Mouse (Mus musculus): Measurements from ENCODE around the gene Gm20388.

The Gm20388 gene

DNA sequence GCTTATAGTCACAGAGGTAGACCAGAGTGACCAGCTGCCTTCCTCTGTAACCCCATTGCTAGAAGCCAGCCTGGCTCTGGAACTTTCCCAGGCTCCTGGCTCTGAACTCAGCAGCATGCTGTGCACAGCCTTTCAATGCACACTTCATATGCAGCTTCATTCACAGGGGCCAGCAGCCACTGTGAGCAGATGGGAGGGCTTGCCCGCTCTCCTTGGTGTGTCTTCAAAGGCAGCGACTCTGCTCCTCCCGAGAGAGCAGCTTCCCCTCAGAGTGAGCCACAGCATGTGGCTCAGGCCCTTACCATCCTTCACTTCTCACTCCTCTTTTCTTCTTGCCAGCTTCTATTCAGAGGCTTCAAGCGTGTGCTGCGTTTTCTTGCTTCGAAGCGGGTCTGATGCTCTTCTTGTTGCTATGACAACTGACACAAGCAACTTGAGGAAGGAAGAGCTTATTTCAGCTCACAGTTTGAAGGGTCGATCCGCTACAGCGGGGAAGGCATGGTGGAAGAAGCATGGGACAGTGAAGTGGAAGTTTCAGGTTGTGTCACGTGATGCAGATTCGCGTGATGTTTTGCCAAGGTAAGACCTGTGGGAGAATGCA, 4293.5 kb downstream of the Gm20388 start:
- no peak for DNase-seq (ENCODE audit: low spot score in 2 of 2)

DNA sequence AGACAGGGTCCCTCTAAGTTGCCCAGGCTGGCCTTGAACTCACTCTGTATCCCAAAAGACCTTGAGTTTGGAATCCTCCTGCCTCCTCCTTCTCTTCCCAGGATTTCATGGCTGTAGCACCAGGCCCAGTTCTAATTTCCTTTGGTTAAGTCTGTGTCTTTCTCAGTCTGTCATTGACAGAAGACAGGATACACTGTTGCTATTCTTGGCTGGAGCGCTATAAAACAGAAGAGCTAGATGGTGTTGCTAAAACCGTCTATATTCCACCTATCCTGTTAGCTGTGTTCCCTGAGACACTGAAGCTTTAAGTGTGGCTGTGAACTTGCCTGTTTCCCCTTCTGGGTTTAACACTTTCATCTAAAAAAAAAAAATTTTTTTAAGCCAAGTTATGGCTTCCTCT, 4301.5 kb downstream of the Gm20388 start:
- no peak for DNase-seq (ENCODE audit: low spot score in 2 of 2)

DNA sequence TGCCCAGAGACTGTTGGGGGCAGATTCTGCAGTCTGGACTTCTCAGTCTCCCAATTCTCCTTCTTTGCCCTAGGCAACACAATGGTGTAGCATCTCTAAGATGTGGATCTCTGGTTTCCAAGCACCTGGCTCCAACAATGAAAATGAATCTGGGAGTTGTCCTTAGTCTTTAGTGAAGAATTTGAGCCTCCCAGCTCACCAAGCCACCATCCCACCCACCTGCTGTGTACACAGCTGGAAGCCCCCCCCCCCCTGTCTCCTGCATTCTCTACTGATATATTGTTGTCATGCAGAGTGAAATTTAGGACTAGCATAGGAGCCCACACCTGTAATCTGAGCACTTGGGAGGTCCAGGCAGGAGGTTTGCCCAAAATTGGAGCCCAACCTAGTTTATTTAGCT, 4306.3 kb downstream of the Gm20388 start:
- DNase-seq (ENCODE audit: low spot score in 2 of 2), result no peak

DNA sequence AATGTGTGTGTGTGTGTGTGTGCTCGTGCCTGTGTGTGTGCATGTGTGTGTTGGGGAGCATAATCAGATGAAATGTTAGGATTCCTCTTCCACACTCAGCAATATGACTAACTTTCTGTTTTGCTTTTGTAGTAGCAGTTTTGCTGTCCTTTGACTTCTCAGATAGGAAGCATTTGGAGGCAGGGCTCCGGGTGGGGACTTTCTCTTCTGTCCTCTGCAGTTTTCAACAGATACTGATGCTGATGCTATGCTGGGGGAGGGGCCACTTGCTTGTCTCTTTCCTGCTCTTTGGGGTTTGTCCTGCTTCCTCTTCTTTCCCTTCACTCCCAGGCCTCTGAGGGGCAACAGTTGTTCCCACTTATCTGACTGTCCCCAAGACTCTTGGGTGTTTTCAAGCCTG, 4319.2 kb downstream of the Gm20388 start:
- no peak for DNase-seq (ENCODE audit: low spot score in 2 of 2)

DNA sequence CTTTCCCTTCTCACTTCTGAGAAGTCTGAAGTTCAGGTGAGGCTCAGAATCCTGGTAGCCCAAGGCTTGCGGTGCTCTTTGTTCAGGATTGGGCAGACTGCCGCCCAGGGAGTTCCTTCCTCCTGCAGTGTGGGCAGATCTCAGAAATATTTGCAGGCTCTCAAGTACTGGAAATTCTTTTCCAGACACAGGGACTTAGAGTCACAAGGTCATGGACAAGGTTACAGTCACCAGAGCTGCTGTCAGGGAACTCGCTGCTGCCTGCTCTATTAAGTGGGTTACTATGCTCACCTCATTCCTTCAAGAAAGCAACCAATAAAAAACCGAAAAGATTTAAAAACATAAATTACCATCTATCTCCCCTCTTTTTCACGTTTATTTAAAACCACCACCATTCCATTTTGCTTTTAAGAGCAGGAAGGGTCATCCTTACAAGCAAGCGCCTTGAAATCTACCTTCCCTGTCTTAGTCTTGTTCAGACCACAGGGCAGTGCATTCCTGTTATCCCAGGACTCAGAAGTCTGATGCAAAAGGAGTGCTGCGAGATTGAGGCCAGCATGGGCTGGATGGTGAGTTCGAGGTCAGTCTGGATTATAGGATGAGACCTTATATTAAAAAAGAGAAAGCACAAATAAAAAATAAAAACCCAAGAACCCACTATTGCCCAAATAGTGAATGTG, 4320.0 kb downstream of the Gm20388 start:
- no peak for DNase-seq (ENCODE audit: low spot score in 2 of 2)

DNA sequence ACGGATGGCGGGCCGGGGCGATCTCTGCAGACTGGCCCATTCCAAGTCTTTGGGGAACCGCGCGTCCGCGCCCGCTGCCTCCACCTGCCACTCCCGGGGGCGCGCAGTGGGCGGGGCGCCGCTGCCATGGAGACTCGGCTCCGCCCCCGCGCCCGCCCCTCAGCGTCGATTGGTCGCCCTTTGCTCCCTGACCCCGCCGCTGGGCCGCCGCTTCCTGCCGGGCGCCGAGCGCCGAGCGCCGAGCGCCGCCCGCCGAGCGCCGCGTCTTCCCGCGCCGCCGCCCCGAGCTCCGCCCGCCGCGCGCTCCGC, 4320.5 kb downstream of the Gm20388 start, which contains the start of gene Galnt2:
Gene Galnt2 (plus strand): TSS at position 216 of the 309 bp plus-strand sequence.
- DNase-seq (ENCODE audit: low spot score in 2 of 2), result peak; percentile 68 to 87

DNA sequence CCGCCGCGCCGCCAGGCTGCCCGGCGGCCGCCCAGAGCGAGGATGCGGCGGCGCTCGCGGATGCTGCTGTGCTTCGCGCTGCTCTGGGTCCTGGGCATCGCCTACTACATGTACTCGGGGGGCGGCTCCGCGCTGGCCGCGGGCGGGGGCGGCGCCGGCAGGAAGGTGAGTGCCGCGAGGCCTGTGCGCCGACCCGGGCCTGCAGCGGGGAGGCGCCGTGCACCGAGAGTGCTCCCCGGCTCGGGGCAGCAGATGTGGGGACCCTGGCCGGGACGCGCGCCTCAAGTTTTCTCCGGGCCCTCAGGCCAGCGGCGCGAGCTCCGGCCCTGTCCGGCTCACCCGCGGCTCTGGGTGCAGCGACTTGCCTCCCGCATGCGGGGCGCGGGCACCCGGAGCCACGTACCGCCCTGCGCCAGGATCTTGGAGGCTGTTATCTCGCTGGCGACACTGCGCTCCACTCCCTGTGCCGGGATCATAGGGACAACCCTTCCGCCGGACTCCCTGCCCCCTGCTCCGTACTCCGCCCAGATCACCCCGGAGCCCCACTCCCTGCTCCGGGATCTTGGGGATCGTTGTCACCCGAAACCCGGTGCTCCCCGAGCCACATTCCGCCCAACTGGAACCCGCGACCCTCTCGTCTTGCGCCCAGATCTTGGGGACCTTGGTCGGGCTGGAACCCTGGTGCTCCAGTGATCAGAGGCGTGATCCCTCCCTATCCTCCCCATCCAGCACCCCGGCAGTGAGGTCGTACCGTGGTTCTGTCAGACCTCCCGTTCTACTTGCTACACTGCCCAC, 4321.0 kb downstream of the Gm20388 start:
- DNase-seq (ENCODE audit: low spot score in 2 of 2), result peak; percentile 38 to 45

DNA sequence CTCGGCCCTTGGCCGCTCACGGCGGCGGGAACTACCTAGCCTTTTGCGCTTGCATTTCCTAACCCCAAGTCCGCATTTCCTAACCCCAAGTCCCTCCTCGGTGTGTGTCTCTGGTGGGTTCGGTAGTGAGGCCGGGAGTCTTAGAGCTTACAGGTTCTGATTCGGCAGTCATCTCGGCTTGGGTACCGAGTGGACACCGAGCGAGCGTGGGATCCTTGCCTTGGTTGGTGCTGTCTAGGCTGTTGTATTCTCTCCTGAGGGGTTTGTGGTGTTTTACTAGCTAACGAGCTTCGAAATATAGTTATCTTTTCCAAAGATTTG, 4321.6 kb downstream of the Gm20388 start:
- DNase-seq (ENCODE audit: low spot score in 2 of 2), result no peak

DNA sequence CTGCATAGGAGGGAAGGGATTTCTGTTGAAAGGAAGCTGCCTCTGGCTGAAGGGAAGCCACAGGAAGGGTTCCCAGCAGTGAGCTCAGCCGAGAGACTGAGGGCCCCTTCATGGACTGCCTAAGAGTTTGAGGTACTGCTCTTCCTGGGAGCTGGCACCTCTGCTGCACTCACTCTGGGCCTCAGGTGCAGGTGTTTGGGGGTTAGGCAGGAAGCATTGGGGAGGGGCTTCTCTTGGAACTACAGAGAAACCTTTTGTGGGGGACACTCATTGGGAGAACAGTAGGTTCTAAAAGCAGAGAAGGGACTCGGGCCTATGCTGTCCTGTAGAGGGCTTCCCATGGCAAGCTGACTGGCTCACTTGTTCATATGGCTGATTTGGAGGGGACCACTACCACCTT, 4323.9 kb downstream of the Gm20388 start:
- DNase-seq (ENCODE audit: low spot score in 2 of 2), result no peak

DNA sequence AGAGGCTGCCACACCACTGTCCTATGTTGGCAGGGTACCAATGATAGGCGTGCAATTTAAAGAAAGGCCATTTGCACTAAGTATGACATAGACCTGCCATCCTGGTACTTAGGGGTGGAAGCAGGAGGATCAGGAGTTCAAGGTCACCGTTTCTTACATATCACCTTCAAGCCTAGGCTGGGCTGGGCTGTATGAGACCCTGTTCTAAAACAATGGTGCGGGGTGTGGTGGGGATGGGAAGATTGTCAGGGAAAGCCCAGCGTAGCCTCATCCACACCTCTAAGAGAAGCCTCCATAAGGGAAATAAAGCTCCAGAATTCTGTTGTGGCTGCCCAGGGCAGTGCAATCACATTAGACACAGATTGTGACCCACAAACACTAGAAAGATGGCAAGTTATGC, 4324.9 kb downstream of the Gm20388 start:
- DNase-seq (ENCODE audit: low spot score in 2 of 2), result no peak

DNA sequence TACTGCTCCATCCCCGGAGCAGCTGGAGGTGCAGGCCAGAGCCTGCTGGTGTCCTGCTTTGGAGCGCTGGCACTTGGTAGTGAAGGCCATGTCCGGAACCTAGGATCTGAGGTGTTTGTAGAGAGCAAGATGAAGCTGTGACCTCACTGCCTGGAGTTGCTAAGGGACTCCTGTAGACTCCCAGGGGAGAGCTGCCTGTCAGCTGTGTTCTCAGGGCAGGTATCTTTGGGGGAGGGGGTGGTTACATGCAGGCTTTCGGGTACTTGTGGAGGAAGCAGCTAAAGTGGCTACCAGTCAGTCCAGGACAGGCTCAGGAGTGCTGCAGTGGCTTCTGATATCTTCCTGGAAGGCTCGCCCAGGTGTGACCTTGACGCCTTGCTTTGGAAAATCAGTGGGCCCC, 4328.7 kb downstream of the Gm20388 start:
- DNase-seq (ENCODE audit: low spot score in 2 of 2), result no peak

DNA sequence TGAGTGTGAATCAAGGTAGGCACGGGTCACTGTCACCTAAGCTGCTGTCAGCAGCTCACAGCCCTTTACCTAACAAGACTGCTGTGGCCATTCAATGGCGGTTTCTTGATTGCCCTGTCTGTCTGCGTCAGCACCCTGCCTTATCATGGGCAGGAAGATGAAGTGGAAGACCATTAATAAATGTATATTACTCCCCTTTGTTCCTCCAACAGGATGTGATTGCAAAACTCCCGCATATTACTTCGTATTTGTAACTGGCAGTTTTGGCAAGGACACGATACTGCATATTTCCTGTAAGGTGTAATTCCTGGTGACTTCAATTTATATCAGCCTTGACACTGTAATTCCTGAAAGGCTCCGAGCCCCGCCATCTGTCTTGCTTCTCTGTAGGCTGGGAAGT, 4330.3 kb downstream of the Gm20388 start:
- no peak for DNase-seq (ENCODE audit: low spot score in 2 of 2)

DNA sequence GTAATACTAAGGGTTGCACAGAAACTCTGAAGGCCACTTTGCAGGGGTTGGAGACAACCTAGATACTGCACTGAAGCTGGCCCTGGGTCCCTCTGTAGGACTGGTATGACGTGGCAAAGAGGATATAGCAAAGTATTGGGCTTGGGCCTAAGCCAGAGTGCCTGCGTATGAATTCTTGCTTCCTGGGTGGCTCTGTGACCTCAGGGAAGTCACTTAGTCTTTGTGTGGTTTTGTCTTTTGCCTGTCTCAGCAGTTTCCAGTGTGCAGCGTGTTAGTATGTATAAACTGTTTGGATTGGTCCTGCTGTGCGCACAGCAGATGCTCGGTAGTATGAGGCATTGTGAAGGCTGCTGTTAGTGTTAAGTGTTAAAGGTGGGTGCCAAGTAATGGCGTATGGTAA, 4331.6 kb downstream of the Gm20388 start:
- no peak for DNase-seq (ENCODE audit: low spot score in 2 of 2)

DNA sequence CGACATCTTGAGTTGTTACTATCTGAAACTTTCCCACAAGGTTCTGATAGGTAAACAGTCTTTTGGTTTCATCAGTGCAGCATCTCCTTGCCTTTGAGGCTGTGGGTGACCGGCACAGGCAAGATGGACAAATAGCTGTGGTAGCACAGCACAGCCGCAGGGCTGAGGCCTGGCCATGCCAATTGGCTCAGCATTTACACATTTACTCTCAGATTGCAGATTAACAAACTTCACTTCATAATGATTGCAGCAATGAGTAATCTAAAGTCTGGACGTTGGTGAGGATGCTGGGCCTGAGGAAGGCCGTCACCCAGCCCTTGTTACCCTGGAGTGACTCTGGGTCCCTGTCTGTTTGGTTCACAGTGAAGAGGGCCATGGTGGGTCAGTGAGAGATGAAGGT, 4332.3 kb downstream of the Gm20388 start:
- no peak for DNase-seq (ENCODE audit: low spot score in 2 of 2)

DNA sequence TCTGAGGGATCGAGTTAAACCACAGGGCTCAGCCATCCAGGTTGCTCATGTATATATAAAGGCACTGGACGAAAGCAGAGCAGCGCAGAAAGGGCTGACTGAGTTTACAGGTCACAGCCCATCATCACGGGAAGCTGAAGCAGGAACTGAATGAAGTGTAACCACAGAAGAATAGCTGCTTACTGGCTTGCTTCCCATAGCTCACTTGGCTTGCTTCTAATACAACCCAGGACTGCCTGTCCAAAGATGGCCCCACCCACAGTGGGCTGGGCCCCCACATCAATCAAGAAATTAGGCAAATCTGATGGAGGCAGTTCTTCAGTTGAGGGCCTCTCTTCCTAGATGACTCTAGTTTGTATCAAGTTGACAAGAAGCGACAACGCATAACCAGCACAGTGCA, 4336.9 kb downstream of the Gm20388 start:
- no peak for DNase-seq (ENCODE audit: low spot score in 2 of 2)

DNA sequence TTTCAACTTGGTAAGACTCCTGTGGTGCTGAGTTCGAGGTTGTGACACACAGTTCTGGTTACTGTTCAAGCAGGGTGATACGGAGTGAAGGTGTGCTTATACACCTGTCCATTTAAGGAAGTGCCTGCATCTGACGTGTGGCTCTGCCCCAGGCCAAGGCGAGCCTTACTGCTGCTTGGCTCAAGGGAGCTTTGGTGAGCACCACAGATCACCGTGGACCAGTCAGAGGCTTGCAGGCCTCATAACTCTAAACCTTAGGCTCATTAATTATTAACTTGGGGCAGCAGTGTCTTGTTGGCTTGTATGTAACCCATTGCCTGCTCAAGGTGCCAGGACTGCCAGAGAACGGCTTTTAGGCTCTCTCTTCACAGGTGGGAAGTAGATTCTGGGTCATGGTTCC, 4338.0 kb downstream of the Gm20388 start:
- DNase-seq (ENCODE audit: low spot score in 2 of 2), result no peak

DNA sequence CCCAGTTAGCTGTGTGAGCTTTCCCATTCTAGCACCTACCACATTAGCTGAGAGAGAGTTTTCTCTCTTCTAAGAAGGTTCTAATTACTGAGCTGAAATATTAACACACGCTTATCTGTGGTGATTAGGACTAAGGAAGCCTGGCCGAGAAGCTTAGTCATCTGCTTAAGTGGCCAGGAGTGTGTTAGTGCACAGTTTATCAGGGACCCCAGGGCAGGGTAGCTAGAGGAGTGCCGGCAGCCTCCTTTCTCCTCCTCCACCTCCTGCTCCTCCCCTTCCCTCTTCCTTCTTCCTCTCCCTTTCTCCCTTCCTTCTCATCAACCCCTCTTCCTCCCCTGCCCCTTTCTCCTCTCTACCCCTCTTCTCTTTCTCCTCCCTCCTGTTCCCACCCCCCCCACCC, 4339.6 kb downstream of the Gm20388 start:
- no peak for DNase-seq (ENCODE audit: low spot score in 2 of 2)

DNA sequence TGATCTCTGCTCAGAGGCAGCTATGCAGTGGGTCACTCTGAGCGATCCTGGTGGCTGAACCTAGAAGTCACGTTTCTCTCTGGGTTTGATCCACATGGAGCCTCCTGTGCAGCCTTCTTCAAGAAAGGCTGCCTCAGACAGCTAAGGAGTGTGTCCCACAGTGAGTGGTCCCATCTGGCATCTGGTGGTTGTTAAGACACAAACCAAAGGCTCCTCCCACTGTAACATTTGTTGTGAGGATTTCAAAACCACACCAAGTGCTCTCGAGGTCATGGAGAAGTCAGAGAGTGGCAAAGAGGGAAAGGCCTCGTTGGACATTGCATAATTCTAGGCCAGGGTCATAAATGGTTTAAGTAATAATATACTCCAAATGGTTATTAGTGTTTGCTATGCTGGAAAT, 4340.1 kb downstream of the Gm20388 start:
- DNase-seq (ENCODE audit: low spot score in 2 of 2), result no peak

DNA sequence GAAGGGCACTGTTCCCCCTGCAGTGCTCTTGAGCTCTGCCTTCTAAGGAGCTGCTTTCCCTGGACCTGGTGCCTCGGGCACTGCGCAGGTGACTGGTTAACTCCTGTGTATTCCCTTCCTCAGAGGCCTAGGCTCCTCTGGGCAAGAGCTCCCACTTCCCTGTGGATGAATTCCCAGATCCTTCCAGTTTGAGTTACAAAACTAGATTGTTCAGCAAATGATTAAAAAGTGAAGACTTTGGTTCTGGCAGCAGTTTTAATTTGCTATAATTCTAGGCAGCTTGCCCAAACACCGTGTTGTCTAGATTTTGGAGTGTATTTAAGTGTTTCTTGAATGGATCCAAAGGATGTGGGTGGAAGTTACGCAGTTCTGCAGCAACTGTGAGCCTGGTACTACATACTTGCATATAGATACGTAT, 4341.9 kb downstream of the Gm20388 start:
- no peak for DNase-seq (ENCODE audit: low spot score in 2 of 2)

DNA sequence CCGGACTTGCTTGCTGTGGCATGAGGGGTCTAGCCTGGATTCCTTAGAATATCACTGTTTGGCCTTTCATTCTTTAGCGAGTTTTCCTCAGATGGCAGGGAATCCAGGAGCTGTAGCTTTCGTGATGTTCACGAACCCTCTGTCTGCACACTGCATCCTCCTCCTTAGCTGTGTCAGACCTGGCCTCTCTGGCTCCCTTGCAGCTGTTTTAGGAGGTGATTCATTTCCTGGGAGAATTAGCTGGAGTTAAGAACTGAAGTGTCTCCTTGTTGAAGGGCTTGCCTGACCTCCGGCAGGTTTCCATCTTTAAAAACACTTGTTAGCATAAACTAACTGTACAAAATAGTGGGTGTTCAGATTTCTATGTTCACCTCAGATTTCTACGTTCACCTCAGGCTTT, 4343.3 kb downstream of the Gm20388 start:
- no peak for DNase-seq (ENCODE audit: low spot score in 2 of 2)

DNA sequence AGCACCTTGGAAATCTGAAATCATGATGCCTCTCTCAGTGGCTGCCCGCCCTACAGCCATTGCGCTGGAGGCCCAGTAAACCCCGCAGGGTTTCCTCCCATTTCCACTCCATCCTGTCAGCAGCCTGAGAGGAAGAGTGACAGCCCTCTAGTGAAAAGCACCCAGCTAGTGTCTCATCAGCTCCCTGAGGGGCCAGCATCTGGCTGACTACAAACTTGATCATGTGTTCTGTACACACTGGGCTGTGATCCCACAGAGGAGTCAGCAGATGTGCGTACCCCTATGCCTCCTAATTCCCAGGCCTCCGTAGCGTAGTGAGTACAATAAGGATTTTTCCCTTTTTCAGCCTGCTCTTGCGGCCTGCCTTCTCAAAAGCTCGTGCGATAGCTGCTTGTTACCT, 4346.2 kb downstream of the Gm20388 start:
- DNase-seq (ENCODE audit: low spot score in 2 of 2), result no peak

DNA sequence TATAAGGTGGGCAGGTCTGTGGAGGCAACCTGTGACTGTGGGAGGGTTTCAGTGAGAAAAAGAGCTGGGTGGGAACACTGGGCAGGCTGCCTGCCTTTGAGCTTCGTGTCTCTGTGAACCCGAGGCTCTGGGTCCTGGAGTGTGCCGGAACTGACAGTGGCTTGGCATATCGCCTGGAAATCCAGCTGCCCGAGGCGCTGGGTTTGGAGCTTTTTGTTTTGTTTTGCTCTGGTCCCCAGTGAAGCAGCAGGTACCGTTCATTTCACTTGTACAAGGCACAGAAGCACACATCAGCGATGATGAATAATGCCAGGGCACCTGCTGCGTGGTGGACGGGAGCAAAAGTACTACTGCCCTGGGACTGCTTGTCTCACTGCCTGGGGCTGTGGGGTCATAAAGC, 4346.7 kb downstream of the Gm20388 start:
- DNase-seq (ENCODE audit: low spot score in 2 of 2), result peak; percentile 41 to 42

DNA sequence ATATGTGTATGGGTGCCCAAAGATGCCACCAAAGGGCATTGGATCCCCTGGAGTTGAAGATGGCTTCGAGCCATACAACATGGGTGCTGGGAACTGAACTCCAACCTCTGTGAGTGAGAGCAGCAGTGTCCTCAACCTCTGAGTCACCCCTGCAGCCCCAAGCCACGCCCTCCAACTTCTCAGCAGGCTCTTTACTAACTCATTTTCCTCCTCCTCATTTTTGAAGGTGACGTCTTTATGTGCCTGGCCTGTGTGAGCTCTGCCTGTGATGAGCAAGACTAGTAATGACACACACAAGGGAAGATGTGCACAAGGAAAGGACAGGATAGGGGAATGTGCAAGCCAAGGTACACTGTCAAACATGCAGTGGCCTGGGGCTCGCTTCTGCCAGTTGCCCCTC, 4348.5 kb downstream of the Gm20388 start:
- DNase-seq (ENCODE audit: low spot score in 2 of 2), result no peak
